ENCODE assay signal across 8 mouse cellular contexts in genomic region chr16:95196622-95197021, GRCm38 (mm10).
DNase-seq lines count a peak whose midpoint lies in the region; ATAC-seq and TF ChIP-seq lines count a peak whose summit lies in the region.

No protein-coding gene starts in this region.

- H3K79me3 ChIP-seq in C2C12 (ENCODE audit: low read depth): no peaks in the 10 kb centered on the region

- H3K36me3 ChIP-seq in C2C12 (ENCODE audit: control insufficient read depth, insufficient read depth) (no peaks in the 10 kb centered on the region), G1E (replicated peaks) (no peaks in the 10 kb centered on the region)
- no peaks in the 10 kb centered on the region for H3K36me3 ChIP-seq in spleen, adult 2 months (ENCODE audit: control insufficient read depth, insufficient read depth, low read length)

- intact Hi-C loops in gastrocnemius, postnatal 14 days (cut with DNase I; ENCODE audit: low total_unique reads): loop anchor here (2.0 kb wide), 1 partner anchor 144 kb away; no protein-coding TSS in a partner anchor

- H3K27ac ChIP-seq in spleen, adult 2 months (ENCODE audit: insufficient read depth, low read length): no peak overlapping the region

- TF ChIP-seq CTCF in C2C12 (IDR thresholded peaks at IDR 0.05; ENCODE audit: control insufficient read depth, insufficient read depth, insufficient read length) (peak; percentile 43), G1E (IDR thresholded peaks at IDR 0.05; ENCODE audit: low read depth, low read length) (peak; percentile 56)
- peak; percentile 63; the same call in 1 of the 2 replicates for TF ChIP-seq CTCF in spleen, adult 2 months (IDR thresholded peaks at IDR 0.05; ENCODE audit: extremely low read depth, insufficient read depth, insufficient read length, insufficient replicate concordance)

- H3K4me1 ChIP-seq in G1E (ENCODE audit: insufficient read depth, low read depth, low read length): peaks cover 3% of the 10 kb centered on the region
- H3K4me1 ChIP-seq in spleen, adult 2 months (ENCODE audit: control insufficient read depth, insufficient read depth, insufficient read length): no peaks in the 10 kb centered on the region

- 5% methylated on average over 1 of the region's 1 CpGs for WGBS in spleen, adult 2 months

- H3K79me2 ChIP-seq in C2C12 (ENCODE audit: control insufficient read depth, insufficient read depth): no peaks in the 10 kb centered on the region

- ATAC-seq in G1E (ENCODE audit: extremely low read depth, insufficient number of reproducible peaks, low FRiP score, poor library complexity, severe bottlenecking): no peak
- no peak for ATAC-seq in monocyte, adult 5-6 weeks (replicated peaks; ENCODE audit: insufficient number of reproducible peaks, low FRiP score, low TSS enrichment, poor library complexity, severe bottlenecking)

- H3K4me3 ChIP-seq in C2C12 (ENCODE audit: insufficient read depth, poor library complexity, severe bottlenecking): no peak overlapping the region
- H3K4me3 ChIP-seq in G1E (ENCODE audit: low read depth, low read length): no peak overlapping the region
- H3K4me3 ChIP-seq in spleen, adult 2 months (ENCODE audit: extremely low read depth, insufficient read depth, insufficient read length): no peak overlapping the region

- H3ac ChIP-seq in C2C12 (ENCODE audit: control insufficient read depth, insufficient read length, low read depth): no peak overlapping the region

- no peaks in the 10 kb centered on the region for H3K9me3 ChIP-seq in G1E (replicated peaks)

- H3K27me3 ChIP-seq in C2C12 (ENCODE audit: control insufficient read depth, insufficient read depth, insufficient read length) (peaks cover 15% of the 10 kb centered on the region), G1E (ENCODE audit: insufficient read depth, low read length) (0 out of 2 replicates have a peak, but pooled peaks cover 8% of the 10 kb centered on the region)
- H3K27me3 ChIP-seq in spleen, adult 2 months (ENCODE audit: control insufficient read depth, insufficient read depth, low read length): no peaks in the 10 kb centered on the region

- peak; percentile 54 for DNase-seq in G1E (ENCODE audit: low spot score)
- peak; percentile 72 to 76 for DNase-seq in cerebellum, adult 18-20 months
- DNase-seq in gastrocnemius, postnatal 14 days: peak; percentile 79
- DNase-seq in layer of hippocampus, adult 18-20 months (ENCODE audit: low spot score in 2 of 2): peak; percentile 56 to 68
- peak; percentile 70 for DNase-seq in lung, postnatal 25 days (ENCODE audit: low spot score)
- DNase-seq in spleen, adult 2 months (ENCODE audit: low read depth in 1 of 2, low spot score in 2 of 2): peak; percentile 7 to 47

- no peak for TF ChIP-seq POLR2A in spleen, adult 2 months (IDR thresholded peaks at IDR 0.05; ENCODE audit: low read depth, low read length)

TF ChIP-seq in C2C12, 6 proteins besides CTCF, POLR2A, EP300 and RAD21:
- TF ChIP-seq CEBPB (IDR thresholded peaks at IDR 0.05; ENCODE audit: low read depth) (no peak), MAX (IDR thresholded peaks at IDR 0.05) (no peak), MYOG (IDR thresholded peaks at IDR 0.05; ENCODE audit: control insufficient read depth, extremely low read depth, insufficient read length) (no peak), MYOD1 (IDR thresholded peaks at IDR 0.05; ENCODE audit: control insufficient read depth, insufficient read length, low read depth) (no peak), FOSL1 (IDR thresholded peaks at IDR 0.05; ENCODE audit: insufficient read depth, low read length, poor library complexity, severe bottlenecking) (no peak), USF1 (IDR thresholded peaks at IDR 0.05; ENCODE audit: low read depth) (no peak)

Comparison
In these comparisons a context has a peak if more than half of its experiments do, and no peak if none do; other contexts are left out.
1. DNase-seq: peak in every context shown above with its lines; median percentile 79 in gastrocnemius, postnatal 14 days; 74 in cerebellum, adult 18-20 months; 70 in lung, postnatal 25 days; 62 in layer of hippocampus, adult 18-20 months; 54 in G1E; 27 in spleen, adult 2 months.